Mouse (Mus musculus) lung, adult 18-20 months (tissue): ENCODE measurements at regions not wholly inside any gene's neighbourhood (a gene's known extent, or its start where the extent isn't known, plus 50 kb on each side); places are given as distances from the start of the nearest gene placed in this dataset.

Experiments used
- DNase-seq, 2 experiments: peaks; one replicate each; pipeline ENCODE4 v3.0.0; 2022; ENCODE audit warnings: mixed read lengths in 2 of 2

DNA sequence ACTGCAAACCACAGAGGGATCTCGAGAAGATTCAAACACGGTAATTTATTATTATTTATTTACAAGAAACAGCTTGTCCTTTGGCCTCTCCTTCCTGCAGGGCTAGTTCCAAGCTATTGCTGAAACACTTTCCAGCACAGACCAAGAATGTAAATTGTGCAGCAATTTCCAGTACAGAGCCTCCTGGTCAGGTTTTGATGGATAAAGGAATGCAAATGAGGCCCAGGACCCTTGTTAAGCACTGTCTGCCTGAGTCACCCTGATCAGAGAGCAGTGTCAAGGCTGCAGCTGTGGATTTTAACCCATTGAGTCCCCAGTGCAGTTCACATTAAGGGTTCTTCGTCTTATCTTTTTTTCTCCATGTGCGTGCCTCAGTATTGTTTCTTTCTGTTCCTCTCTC is 142.3 kb upstream of the Zkscan2 start:
- no peak for DNase-seq

- no peak for DNase-seq
Measured at GRCm38 (mm10) chr7:123643426-123643825, 143.2 kb upstream of the Zkscan2 start.

DNA sequence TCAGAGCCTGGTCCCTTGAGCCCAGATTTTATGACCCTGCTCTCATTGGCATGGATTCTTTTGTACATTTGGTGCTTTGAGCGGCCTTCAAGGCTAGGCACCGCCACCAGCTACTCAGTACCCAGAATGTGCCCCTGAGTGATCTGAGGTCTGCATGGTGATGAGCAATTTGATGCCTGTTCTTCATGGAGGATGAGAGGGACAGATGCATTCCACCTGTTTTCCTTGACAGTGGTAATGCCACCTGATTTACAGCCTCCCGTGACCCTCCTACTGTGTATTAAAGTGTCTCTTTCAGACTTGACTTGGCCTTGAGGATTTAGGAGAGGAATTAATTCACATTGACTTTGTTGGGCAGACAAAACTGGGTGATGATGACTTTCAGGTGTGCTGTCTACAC is 145.3 kb upstream of the Zkscan2 start:
- DNase-seq: no peak

DNA sequence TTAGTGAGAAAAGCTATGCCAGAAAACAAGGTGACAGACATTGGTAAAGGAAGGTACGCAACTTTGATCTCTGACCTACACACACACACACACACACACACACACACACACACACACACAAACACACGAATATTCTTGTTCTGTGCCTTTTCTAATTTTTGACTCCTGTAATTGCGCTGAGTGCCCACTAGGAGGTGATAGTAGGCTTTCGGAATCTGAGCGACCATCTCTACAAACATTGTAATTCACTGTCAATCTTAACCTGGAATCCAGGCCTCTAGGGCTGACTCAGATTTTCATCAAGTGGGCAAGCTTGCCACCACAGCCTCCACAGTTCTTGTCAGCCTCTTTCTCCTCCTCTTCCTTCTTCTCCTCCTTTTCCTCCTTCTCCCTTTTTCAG is 165.2 kb upstream of the Zkscan2 start:
- no peak for DNase-seq

DNA sequence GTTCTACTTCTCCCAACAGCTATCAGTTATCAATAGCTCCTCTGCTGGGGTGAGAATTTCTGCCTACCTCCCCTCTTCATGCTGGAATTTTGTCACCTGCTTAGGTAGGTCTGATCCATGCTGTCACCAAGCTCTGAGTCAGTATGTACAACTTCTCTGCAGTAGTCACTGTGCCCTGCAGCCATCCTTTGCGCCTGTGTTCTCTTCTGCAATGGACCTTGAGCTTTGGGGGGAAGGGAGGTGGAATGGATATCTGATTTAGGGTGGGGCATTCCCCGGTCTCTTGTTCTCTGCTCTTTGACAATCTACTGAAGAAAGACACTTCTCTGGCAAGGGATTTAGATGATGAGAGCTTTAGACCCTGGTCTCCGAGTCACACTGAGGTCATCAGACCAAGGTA is 184.5 kb upstream of the Zkscan2 start:
- no peak for DNase-seq

DNA sequence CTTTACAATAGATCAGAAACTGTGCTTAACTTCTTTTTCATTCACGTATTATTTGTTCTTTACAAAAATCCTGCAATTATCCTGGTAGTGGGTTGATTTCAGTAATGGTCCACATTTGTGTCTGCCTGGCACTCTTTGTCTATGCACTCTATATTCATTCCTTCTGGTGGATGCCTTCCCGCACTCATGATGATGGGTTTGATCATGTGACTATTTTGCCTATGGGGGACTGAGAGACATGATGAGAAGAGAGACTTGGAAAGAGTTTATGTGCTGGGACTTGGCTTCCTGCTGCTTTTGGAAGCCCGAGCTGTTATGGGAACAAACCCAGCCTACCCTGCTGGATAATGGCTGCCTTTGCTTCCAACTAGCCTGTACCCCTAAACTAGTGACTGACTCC is 186.3 kb upstream of the Zkscan2 start:
- DNase-seq: no peak

- DNase-seq: no peak
Measured at GRCm38 (mm10) chr7:123731016-123731415, 230.8 kb upstream of the Zkscan2 start.

DNA sequence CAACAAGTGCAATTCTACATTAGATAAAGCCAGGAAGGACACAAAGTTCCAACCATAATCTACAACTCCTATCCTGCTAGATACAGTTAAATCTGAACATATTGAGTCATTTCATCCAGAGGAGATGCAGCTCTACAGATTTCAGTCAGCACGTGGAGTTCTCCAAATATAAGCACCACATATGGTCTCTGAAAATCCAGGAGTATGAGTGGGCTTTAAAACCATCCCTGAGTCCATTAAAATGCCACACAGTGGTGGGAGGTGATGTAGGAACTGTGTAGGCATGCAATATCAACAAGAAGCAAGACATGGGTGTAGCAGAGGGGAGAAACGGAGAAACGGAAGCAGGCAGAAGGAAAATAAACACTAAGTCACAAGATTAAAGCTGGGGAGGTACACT is 232.8 kb upstream of the Zkscan2 start:
- DNase-seq: no peak

DNA sequence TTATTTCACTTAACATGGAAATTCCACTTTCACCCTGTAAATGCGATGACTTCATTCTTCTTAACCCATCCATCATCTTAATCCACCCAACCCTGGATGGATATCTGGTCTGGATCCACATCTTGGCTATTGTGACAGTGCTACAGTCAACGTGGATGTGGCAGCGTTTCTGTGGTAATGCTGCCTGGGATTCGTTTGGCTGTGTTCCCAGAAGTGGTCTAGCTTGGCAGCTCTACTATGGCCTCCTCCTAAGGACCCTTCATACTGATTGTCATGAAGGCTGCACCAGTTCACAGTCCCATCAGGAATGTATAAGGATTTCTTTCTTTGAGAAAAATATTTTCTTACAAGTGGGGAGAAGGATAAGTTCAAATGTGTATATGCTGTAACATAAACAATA is 234.7 kb upstream of the Hs3st4 start:
- DNase-seq: no peak

- no peak for DNase-seq
Measured at GRCm38 (mm10) chr7:123753252-123753651, 229.4 kb upstream of the Hs3st4 start.

DNA sequence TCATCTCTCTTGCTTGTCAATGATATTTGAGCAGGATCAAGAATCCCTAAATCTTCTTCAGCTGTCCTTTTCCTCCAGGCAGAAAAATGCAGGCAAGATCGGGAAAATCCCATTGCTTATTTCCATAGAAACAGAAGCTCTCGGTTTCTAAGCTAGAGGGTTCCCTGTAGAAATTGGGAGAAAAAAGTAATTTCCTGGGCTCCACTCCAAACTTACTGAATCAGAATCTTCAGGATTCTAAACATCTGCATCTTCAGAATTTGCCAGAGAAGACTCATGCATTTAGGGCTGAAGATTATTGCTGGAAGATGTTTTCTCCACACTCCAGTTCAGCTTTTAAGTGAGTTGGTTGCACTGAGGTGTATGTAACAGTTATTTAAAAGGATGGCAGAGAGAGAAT is 187.6 kb upstream of the Hs3st4 start:
- no peak for DNase-seq

GRCm38 (mm10) chr7:123796096-123796495 is 186.6 kb upstream of the Hs3st4 start:
- DNase-seq: no peak

GRCm38 (mm10) chr7:123805650-123806049 is 177.0 kb upstream of the Hs3st4 start:
- DNase-seq: no peak

DNA sequence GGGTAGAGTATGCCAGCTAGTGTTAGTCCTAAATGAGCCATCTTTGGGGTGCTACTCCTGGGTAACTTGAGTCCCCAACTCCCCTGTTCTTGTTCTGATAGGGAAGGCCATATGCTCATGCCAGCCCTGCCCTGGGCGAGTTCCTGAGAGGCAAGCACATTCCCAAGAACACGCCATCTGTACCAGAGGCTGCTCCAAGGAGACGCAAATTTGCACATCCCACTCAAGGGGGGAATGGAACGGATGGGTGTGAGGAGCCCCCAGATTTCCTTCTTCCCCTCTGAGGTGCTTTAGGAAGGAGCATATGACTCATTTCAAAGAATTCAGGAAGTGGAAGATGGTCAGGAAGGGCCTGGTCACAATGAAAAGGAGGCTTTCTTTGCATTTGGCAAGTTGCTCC is 158.7 kb upstream of the Hs3st4 start:
- no peak for DNase-seq

- DNase-seq: no peak
Measured at GRCm38 (mm10) chr7:123826406-123826805, 156.3 kb upstream of the Hs3st4 start.

- DNase-seq: no peak
Measured at GRCm38 (mm10) chr7:123842552-123842951, 140.1 kb upstream of the Hs3st4 start.

- DNase-seq: no peak
Measured at GRCm38 (mm10) chr7:123847081-123847480, 135.6 kb upstream of the Hs3st4 start.

DNA sequence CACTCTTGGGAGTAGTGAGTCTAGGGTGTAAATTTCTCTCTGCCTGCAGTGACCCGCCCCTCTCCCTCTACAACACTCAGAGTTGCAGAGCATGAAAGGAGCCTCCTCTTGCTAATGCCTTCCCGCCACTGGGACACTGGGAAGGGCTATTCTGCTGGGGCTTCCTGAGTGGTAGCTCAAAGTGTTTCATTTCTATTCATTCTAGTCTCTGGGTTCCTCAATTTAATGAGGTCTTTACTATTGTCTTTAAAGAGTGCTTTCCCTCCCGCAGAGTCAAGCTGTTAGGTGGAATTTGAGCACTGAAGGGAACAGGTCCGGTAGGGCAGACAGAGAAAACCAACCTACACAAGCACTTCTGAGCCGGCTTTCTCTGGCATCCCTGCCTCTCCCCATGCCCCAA is 134.0 kb upstream of the Hs3st4 start:
- DNase-seq: no peak

DNA sequence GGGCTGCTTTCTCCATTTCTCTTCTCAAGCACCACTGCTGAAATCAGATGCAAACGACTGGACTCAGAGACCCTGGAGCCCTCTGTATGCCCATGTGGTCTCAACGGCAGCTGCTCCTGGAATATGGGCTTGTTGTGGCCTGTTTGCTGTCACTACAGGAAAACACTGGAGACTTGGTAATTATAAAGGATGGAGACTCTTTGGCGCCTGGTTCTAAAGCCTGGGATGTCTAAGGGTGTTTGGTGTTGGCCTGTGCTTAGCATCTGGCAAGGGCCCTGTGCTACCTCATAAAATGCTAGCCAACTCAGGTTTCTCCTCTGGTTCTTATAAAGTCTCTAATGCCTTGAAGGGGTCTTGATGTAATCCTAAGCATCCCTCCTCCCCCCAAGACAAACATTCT is 133.4 kb upstream of the Hs3st4 start:
- DNase-seq: no peak

DNA sequence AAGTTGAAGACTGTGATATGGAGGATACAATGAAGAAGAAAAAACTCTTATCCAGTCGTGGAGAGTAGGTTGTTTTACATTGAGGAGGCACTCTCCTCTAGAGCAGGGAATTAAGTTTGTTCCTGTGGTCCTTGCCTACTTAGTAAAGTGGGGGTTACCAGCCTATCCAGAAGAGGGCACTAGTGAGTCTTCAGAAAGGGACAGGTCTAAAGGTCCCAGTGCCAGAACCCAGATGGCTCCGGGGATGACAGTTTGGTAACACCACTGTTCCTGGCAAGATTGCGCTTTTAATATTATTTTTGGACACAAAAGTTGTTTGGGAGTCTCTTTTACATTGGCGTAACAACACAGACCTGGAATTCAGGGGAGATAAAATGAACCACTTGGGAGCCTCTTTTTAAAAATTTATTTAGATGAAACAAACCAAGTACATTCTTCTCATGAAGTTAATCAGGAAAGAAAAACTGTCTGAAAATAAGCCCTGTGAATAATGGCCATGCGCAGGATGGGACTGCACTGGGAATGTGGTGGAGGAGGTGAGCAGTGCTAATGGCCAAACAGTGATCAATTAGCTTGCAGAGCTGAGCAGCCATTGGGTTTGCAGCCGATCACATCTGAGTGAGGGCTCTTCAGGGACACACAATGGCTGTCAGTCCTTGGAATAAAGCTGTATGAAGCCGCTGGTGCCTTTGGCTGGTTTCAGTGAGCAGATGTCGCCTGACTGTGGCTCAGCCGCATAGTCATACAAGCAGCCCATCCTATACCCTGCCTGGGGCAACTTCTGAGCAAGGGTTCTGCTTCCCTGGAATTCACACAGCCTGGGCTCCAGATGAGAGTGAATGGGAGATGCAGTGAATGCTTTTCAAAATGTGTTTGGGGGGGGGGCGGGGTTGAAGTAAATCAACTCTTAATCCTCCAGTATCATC is 132.1 kb upstream of the Hs3st4 start:
- DNase-seq: peak in 1 of 2 experiments; percentile 1

DNA sequence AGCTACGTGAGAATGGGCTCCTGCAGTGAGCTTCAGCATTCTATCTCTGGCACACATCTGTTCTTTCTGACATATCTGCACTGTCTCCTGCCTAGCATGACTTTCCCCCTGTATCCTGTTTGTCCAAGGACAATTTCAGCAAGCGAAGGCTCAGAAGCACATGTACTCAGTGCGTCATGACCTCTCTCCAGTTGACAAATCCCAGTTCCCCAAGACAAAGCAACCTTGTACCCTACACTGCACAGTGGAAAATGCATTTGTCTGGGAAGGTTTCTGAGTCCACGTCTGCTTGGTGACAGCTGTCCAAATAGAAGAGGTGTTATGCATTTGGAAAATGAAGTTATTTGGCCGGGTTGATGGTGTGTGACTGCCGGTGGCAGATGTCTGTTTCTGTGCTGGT is 125.1 kb upstream of the Hs3st4 start:
- DNase-seq: no peak

DNA sequence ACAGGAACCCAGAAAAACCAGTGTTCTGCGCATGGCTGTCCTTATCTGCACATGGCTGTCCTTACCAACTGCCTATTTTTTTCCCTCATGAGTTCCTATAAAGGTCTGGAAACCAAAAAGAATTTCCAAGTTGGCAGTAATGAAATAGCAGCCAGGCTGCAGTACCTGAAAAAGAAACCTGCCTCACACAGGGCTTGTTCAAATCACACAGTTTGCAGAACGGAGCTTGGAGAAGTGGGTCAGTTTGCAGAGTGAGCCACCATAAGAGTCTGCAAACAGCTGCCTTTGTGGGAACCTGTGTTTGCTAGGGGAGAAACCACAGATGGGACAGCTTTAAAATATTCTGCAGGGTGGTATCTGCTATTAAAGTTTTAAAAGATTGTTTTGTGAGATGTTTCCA is 121.0 kb upstream of the Hs3st4 start:
- no peak for DNase-seq

DNA sequence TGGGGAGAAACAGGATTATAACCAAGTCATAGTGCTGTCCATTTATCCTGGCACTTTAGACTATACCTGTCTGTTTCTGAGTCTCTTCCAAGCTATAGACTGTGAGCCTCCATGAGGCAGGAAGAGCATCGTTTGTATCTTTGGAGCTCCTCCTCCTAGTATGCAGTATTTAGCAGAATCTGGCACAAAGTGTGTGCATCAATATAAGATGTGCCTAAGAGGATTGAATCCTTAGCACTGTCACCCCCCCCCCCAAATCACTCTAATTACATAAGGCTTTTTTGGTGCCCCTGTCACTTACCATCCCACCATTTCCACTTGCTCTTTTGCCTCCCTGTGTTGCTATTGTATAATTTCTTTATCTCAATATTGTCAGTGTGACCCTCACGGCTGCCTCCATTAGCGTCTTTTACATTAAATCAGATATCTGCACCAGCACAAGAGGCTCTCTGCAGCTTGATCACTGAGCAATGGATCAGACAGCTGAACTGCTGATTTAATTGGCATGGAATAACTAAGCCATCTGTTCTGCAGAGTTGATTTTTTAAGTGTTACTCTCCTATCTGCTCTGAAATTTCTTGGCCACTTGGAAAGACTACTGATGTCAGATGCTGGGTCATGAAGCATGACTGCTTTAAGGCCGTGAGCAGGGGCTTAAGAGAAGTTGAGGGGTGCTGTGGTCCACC is 85.8 kb upstream of the Hs3st4 start:
- no peak for DNase-seq
